Mouse (Mus musculus) G1E (cell line): ENCODE measurements around the gene Src. TPM values are rescaled to one million over a fixed set of nuclear protein-coding genes. Genes with fewer than 3 reads are reported as not detected.

Experiments used
- ATAC-seq: 2 replicates; pipeline ENCODE4 v1.8.0; 2016; ENCODE audit warnings: mild to moderate bottlenecking; ENCODE audit not compliant: insufficient number of reproducible peaks, poor library complexity, low FRiP score, severe bottlenecking; ENCODE audit errors: extremely low read depth
- DNase-seq: peaks from one replicate; pipeline ENCODE4 v3.0.0; 2012; ENCODE audit warnings: low spot score
- H3K27me3 ChIP-seq: 2 replicates; pipeline ENCODE4 v1.6.1; 2012; ENCODE audit warnings: mild to moderate bottlenecking, low read length, inconsistent platforms; ENCODE audit not compliant: insufficient read depth
- H3K36me3 ChIP-seq: replicated peaks from 2 replicates; pipeline ENCODE3; 2012; ENCODE audit warnings: mild to moderate bottlenecking, inconsistent platforms
- H3K4me1 ChIP-seq: 2 replicates; pipeline ENCODE4 v1.6.1; 2012; ENCODE audit warnings: low read depth, low read length, inconsistent platforms, mixed read lengths; ENCODE audit not compliant: insufficient read depth
- H3K4me3 ChIP-seq: 2 replicates; pipeline ENCODE4 v1.5.1; 2012; ENCODE audit warnings: low read depth, mild to moderate bottlenecking, inconsistent platforms, low read length, moderate library complexity, mixed read lengths
- H3K9me3 ChIP-seq: replicated peaks from 2 replicates; pipeline ENCODE4 v1.6.1; 2012; ENCODE audit warnings: inconsistent platforms
- CTCF ChIP-seq: IDR thresholded peaks from 2 replicates; pipeline ENCODE4 v1.5.1; 2012; ENCODE audit warnings: low read depth, low read length, inconsistent platforms, mixed read lengths
- GATA1 ChIP-seq: IDR thresholded peaks from 2 replicates; pipeline ENCODE4 v1.6.1; 2012; ENCODE audit warnings: borderline replicate concordance, low read length, inconsistent platforms, mixed read lengths
- GATA2 ChIP-seq: IDR thresholded peaks from 2 replicates; pipeline ENCODE4 v1.6.1; 2012; ENCODE audit warnings: low read depth, low read length, inconsistent platforms, borderline replicate concordance
- POLR2AphosphoS5 ChIP-seq: IDR thresholded peaks from 2 replicates; pipeline ENCODE4 v1.6.1; 2012; ENCODE audit warnings: low read depth, low read length, inconsistent platforms; ENCODE audit not compliant: insufficient replicate concordance
- TAL1 ChIP-seq: conservative IDR thresholded peaks from 2 replicates; pipeline ENCODE4 v1.6.1; 2012; ENCODE audit warnings: low read depth, low read length, inconsistent platforms, mixed read lengths
- polyA plus RNA-seq: library from polyadenylated mRNA; stranded (reverse); fragments of >175 nt; gene quantifications from 2 replicates; pipeline ENCODE4 v1.2.3, GENCODE M21; 2012
- total RNA-seq, 2 experiments: library from RNA; stranded (forward) in 1 of 2; stranded (reverse) in 1 of 2; fragments of 200-1000 nt in 1 of 2; fragments of >200 nt in 1 of 2; fragmentation: Nextera tagmentation in 1 of 2; gene quantifications; 2 replicates each; pipeline ENCODE4 v1.2.3; 2014 to 2017

The Src gene
- total and polyA plus RNA-seq, 3 experiments = 0.22 to 0.49 TPM; not detected in 1

GRCm38 (mm10) chr2:157493240-157493639 lies 75.0 kb downstream of the Src start:
- no peak for TF ChIP-seq GATA2
- TF ChIP-seq TAL1 = no peak
- no peak for TF ChIP-seq CTCF
- no peak for TF ChIP-seq POLR2AphosphoS5
- no peak for TF ChIP-seq GATA1
- ATAC-seq (no peak), DNase-seq (no peak)
- H3K27me3 ChIP-seq = peaks cover 10% of the 10 kb centered on the region
- H3K36me3 ChIP-seq = no peaks in the 10 kb centered on the region
- H3K9me3 ChIP-seq = no peaks in the 10 kb centered on the region
- H3K4me3 ChIP-seq = no peak overlapping the region
- H3K4me1 ChIP-seq = no peaks in the 10 kb centered on the region

DNA sequence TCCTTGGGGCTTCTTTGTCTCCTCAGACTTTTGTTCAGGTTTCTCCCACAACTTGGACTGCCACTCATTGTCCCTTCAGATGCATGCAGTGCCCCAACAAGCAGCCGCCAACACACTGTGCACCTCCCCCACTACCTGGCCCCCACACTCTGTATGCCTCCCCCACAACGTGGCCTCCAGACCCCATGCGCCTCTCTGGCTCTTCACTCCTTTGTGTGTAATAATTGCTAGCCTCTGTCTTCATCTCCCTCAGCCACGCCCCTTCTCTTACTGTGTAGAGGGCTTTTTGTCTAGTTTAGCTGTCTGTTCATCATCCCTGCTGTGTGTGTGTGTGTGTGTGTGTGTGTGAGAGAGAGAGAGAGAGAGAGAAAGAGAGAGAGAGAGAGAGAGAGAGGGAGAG lies 80.3 kb downstream of the Src start:
- TF ChIP-seq GATA1 (no peak), TAL1 (no peak), GATA2 (no peak), CTCF (no peak), POLR2AphosphoS5 (no peak)
- no peak for DNase-seq
- no peaks in the 10 kb centered on the region for H3K9me3 ChIP-seq
- H3K27me3 ChIP-seq = peaks cover 12% of the 10 kb centered on the region
- H3K4me1 ChIP-seq = peaks cover 6% of the 10 kb centered on the region
- ATAC-seq = no peak
- H3K4me3 ChIP-seq = no peak overlapping the region
- no peaks in the 10 kb centered on the region for H3K36me3 ChIP-seq

GRCm38 (mm10) chr2:157500364-157500763 lies 82.1 kb downstream of the Src start:
- Histone ChIP-seq H3K36me3 (no peaks in the 10 kb centered on the region), H3K9me3 (no peaks in the 10 kb centered on the region), H3K27me3 (peaks cover 12% of the 10 kb centered on the region), H3K4me1 (peaks cover 6% of the 10 kb centered on the region), H3K4me3 (no peak overlapping the region)
- TF ChIP-seq GATA2 (no peak), GATA1 (no peak), CTCF (no peak), POLR2AphosphoS5 (no peak), TAL1 (no peak)
- ATAC-seq (no peak), DNase-seq (no peak)

DNA sequence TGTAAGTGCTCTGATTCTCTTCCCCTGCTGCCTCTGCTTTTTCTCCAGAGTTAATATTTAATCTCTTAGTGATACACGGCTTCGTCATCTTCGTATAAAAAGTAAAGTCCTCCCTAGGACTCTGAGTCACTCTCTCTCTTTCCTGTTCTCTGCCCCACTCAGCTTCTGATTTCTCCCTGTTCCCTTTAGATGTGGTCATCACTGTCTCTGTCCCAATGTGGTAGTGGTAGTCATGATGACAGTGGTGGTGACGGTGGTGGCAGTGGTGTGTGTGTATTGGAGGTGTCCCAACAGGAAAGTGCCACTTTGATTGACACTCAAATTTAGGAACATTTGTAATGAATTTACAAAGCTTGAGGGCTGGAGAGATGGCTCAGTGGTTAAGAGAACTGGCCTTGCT lies 83.1 kb downstream of the Src start:
- Histone ChIP-seq H3K9me3 (no peaks in the 10 kb centered on the region), H3K36me3 (no peaks in the 10 kb centered on the region), H3K4me1 (peaks cover 6% of the 10 kb centered on the region), H3K4me3 (no peak overlapping the region), H3K27me3 (peaks cover 12% of the 10 kb centered on the region; the same call in 1 of the 2 replicates)
- DNase-seq = no peak
- no peak for TF ChIP-seq GATA1
- TF ChIP-seq TAL1 = no peak
- no peak for TF ChIP-seq GATA2
- no peak for TF ChIP-seq POLR2AphosphoS5
- no peak for TF ChIP-seq CTCF
- ATAC-seq = no peak

- Histone ChIP-seq H3K27me3 (peaks cover 28% of the 10 kb centered on the region), H3K9me3 (no peaks in the 10 kb centered on the region), H3K4me1 (no peaks in the 10 kb centered on the region), H3K4me3 (no peak overlapping the region), H3K36me3 (no peaks in the 10 kb centered on the region)
- DNase-seq = no peak
- TF ChIP-seq POLR2AphosphoS5 (no peak), GATA1 (no peak), CTCF (no peak), TAL1 (no peak), GATA2 (no peak)
- no peak for ATAC-seq
Measured at GRCm38 (mm10) chr2:157506779-157507178, 88.5 kb downstream of the Src start.

DNA sequence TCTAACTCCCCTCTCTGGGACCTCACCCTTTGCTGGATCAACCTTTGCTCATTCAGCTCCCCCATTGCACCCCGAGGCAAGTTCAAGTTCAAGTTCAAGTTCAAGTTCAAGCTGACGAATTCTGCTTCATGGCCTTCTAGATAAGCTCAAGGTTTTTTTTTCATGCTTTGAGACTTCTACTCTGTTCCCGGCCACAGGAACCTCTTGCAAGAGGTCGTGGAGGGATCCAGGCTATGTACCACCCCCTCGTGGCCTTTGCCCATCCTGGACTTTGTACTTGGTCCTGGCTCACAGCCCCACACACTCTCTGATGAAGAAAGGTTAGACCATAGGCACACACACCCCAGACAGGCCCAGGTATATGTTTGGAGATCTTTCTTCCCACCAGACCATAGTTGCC lies 90.9 kb downstream of the Src start:
- Histone ChIP-seq H3K9me3 (no peaks in the 10 kb centered on the region), H3K4me1 (no peaks in the 10 kb centered on the region), H3K4me3 (no peak overlapping the region), H3K36me3 (no peaks in the 10 kb centered on the region), H3K27me3 (peaks cover 32% of the 10 kb centered on the region)
- DNase-seq = no peak
- no peak for TF ChIP-seq GATA2
- no peak for TF ChIP-seq POLR2AphosphoS5
- TF ChIP-seq GATA1 = no peak
- no peak for TF ChIP-seq CTCF
- no peak for TF ChIP-seq TAL1
- no peak for ATAC-seq
